Mouse (Mus musculus): ENCODE data around the gene Haus7.

GRCm38 (mm10) chrX:73435252-73435651, 23.6 kb downstream of the Haus7 start, which contains the start of gene Trex2:
- TF ChIP-seq CTCF (IDR thresholded peaks at IDR 0.05) = no peak
- no peak for TF ChIP-seq POLR2A (IDR thresholded peaks at IDR 0.05; ENCODE audit: insufficient read depth, low read depth, low read length)
- no peak for TF ChIP-seq EP300 (IDR thresholded peaks at IDR 0.05; ENCODE audit: insufficient read depth, low read depth, low read length)
